Mouse (Mus musculus) ovary, postnatal 10 days (tissue): ENCODE data around the gene Zim1.
A peak's percentile ranks its signal among the peaks of the same experiment; 100 is the strongest.

ENCODE experiments used
- DNase-seq: peaks from one replicate; pipeline ENCODE4 v3.0.0; 2022; ENCODE audit warnings: low spot score

The Zim1 gene

GRCm38 (mm10) chr7:6696241-6697045 lies at the start of gene Zim1:
TSS of gene Zim1 (minus strand) at chr7:6696450.
- peak; percentile 48 for DNase-seq

- no peak for DNase-seq
Measured at GRCm38 (mm10) chr7:6744281-6744904, 48.1 kb upstream of the Zim1 start.

GRCm38 (mm10) chr7:6736060-6736459 lies 39.8 kb upstream of the Zim1 start:
- no peak for DNase-seq

- DNase-seq, result no peak
Measured at GRCm38 (mm10) chr7:6731930-6732329, 35.7 kb upstream of the Zim1 start.

GRCm38 (mm10) chr7:6731373-6731772 lies 35.1 kb upstream of the Zim1 start:
- DNase-seq, result no peak

GRCm38 (mm10) chr7:6730801-6731200 lies 34.6 kb upstream of the Zim1 start:
- DNase-seq, result no peak

- DNase-seq, result peak; percentile 61
Measured at GRCm38 (mm10) chr7:6730241-6730640, 34.0 kb upstream of the Zim1 start, which contains the start of the genes Peg3 and Usp29. TSS of gene Peg3 (minus strand) at chr7:6730431. TSS of gene Usp29 (plus strand) at chr7:6730578.

- peak; percentile 58 for DNase-seq
Measured at GRCm38 (mm10) chr7:6729061-6729817, 33.0 kb upstream of the Zim1 start.

- peak; percentile 45 for DNase-seq
Measured at GRCm38 (mm10) chr7:6728263-6728931, 32.1 kb upstream of the Zim1 start.

GRCm38 (mm10) chr7:6727351-6728121 lies 31.3 kb upstream of the Zim1 start:
- DNase-seq, result peak; percentile 44

- DNase-seq, result no peak
Measured at GRCm38 (mm10) chr7:6709396-6709795, 13.1 kb upstream of the Zim1 start.

- no peak for DNase-seq
Measured at GRCm38 (mm10) chr7:6708451-6709180, 12.4 kb upstream of the Zim1 start.

GRCm38 (mm10) chr7:6707416-6708015 lies 11.3 kb upstream of the Zim1 start:
- no peak for DNase-seq

- no peak for DNase-seq
Measured at GRCm38 (mm10) chr7:6699230-6699629, 3.0 kb upstream of the Zim1 start.

GRCm38 (mm10) chr7:6685511-6685910 lies 10.7 kb downstream of the Zim1 start:
- no peak for DNase-seq

GRCm38 (mm10) chr7:6666726-6667125 lies 29.5 kb downstream of the Zim1 start:
- no peak for DNase-seq

- DNase-seq, result no peak
Measured at GRCm38 (mm10) chr7:6663430-6663829, 32.8 kb downstream of the Zim1 start.

- no peak for DNase-seq
Measured at GRCm38 (mm10) chr7:6659605-6660004, 36.6 kb downstream of the Zim1 start.

- no peak for DNase-seq
Measured at GRCm38 (mm10) chr7:6658606-6659005, 37.6 kb downstream of the Zim1 start.

- DNase-seq, result no peak
Measured at GRCm38 (mm10) chr7:6652151-6652550, 44.1 kb downstream of the Zim1 start.
